Mouse (Mus musculus) heart, adult 18-20 months (tissue): ENCODE results near the gene D730048I06Rik. TPM values are rescaled to one million over a fixed set of nuclear protein-coding genes. Genes with fewer than 3 reads are reported as not detected.
"Not testable (repeated sequence)": the region's sequence is repeated elsewhere in the genome, so short reads cannot be mapped to it uniquely, and the experiment has no call there.

Experiments used
- DNase-seq, 2 experiments: peaks; one replicate each; pipeline ENCODE4 v3.0.0; 2021 to 2022; ENCODE audit warnings: mixed read lengths in 1 of 2
- long read RNA-seq, 2 experiments: library from polyadenylated mRNA; stranded (forward); transcript quantifications; one replicate each; pipeline ENCODE4 v2.0.0; 2021
- total RNA-seq, 2 experiments: library from RNA; stranded (reverse); gene quantifications; 2 replicates each; pipeline ENCODE4 v1.2.3; 2021

Gene D730048I06Rik
- total RNA-seq: not detected
- long read RNA-seq, experiment 1: 0 reads
- long read RNA-seq, experiment 2: 0 reads

DNA sequence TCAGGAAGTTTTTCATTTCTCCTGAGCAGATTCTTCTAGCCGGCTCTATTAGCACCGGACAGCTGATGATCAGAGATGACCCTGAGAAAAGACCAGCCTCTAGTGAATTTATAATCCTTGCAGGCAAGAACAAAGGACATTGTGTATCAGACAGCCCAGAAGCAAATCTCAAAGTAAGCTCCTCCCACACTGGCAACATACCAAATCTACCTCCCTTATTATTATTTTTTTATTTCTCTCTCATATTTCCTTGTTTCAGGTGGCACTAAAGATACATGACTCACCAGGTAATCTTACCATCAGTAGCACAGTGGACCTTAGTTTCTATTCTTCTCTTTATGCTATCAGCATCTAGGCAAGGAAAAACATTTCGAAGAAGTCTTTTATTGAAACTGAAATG, at the start of gene D730048I06Rik, which contains the start of gene Gm27235:
Gene D730048I06Rik, minus strand, starts transcription at position 112 of the 400 bp plus-strand sequence.
Gene Gm27235, minus strand, starts transcription at position 101 of the 400 bp plus-strand sequence.
- no peak for DNase-seq

DNA sequence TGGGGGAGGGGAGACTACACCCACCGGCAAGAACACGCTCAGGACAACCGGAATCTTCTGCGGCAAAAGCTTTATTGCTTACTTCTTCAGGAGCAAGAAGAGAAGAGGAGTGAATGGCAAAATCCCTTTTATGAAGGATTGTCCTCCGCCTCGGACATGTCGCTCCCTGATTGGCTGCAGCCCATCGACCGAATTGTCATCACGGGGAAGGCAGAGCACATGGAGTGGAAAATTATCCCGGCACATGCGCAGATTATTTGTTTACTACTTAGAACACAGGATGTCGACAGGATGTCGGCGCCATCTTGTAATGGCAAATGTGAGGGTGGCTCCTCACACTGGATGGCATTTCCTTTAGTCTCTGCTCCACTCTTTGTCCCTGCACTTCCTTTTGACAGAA, 28.0 kb upstream of the D730048I06Rik start:
- DNase-seq: not testable (repeated sequence)

DNA sequence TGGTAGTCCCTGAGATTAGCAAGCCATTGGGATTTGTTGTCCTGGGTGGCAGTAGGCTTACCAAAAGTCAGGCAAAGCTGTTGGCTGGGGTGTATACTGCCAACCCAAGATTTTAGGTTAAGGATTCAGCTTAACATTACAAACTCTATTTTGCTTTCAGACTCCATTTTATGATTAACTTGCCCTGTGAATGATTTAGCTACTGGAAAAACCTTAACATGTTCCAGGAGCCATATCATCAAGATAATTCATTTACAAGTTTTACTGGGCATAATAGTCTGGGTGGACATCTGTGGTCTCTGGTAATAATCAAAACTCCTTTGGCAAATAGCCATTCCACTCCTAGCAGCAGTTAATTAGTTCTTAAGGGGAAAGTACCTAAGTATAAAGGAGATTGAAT, 8.2 kb upstream of the D730048I06Rik start:
- DNase-seq: no peak

DNA sequence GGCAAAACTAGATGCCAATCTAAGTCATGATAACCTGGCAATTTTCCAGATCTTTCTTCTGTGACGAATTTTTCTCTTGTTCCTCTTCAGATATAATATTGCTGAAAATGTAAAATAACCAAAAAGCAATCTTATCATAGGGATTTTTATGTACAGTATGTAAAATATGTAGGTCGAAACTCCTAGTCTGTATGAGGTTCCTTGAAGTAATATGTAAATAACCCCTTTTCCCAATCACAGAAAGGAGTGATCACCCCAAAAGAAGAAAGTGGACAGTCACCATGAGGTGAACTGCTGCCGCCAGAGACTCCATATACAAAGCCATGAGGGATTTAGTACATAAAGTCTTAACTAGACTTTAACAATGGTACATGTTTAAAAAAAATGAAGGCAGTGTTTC, 11.9 kb downstream of the D730048I06Rik start, which contains the start of gene Gm17727:
Gene Gm17727, minus strand, starts transcription at position 101 of the 400 bp plus-strand sequence.
- DNase-seq: no peak

DNA sequence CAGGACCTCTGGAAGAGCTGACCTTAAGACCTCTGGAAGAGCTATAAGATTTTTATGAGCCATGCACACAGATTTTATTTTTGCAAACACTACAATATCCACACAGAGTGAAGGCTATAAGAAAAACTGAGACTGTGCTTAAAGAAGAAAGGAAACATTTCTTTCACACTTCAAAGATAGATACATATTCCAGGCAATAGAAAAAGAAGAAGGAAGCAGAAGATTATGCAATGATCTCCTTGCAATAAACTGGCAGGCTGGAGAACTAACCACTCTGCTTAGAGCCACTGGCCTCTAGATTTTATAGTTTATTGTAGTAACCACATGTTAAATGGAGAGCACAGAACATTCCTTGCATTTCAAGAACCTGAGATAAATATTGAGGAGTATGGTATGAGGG, 33.1 kb downstream of the D730048I06Rik start:
- no peak for DNase-seq

DNA sequence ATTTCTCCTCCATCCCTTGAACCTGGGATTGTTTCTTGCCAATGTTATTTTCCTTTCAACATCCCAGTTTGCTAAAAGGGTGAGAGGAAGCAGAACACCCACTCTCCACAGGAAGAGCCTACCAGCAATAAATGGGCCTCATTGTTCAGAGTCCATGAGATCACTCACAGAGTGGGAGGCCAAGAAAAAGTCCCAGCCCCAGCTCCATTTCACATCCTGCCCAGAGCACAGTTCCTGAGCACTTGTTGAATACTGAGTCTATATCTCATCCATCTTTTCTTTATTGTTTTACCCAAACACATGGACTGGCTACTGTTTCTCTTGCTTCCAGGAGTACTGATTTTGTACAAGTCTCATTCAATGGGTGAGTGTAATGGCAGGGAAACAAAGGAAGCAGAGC, 49.2 kb downstream of the D730048I06Rik start, which contains the start of gene Gm17677:
Gene Gm17677, plus strand, starts transcription at position 301 of the 400 bp plus-strand sequence.
- DNase-seq: no peak

Other genes with a start within 250 kb of the D730048I06Rik start
- not detected for gene Ddx25, start 231.6 kb downstream of the D730048I06Rik start, total RNA-seq
- gene Pus3, start 231.5 kb downstream of the D730048I06Rik start, total RNA-seq: 1 to 10 TPM; 6.1 to 6.8 TPM
- not detected for gene Pate2, start 219.8 kb downstream of the D730048I06Rik start, total RNA-seq
- 1 to 10 TPM; 1.6 to 2.2 TPM for gene Hyls1, start 219.7 kb downstream of the D730048I06Rik start, total RNA-seq
- gene Pate4, start 178.2 kb downstream of the D730048I06Rik start, total RNA-seq: not detected
- not detected for gene Pate3, start 141.9 kb downstream of the D730048I06Rik start, total RNA-seq
- gene Pate1, start 102.7 kb downstream of the D730048I06Rik start, total RNA-seq: not detected
- gene Gm17677, start 49.1 kb downstream of the D730048I06Rik start, total RNA-seq: not detected
- not detected for gene Gm17727, start 12.0 kb downstream of the D730048I06Rik start, total RNA-seq
- gene Gm27235, start within 50 bp of the D730048I06Rik start, total RNA-seq: not detected
- not detected for gene 9230110F15Rik, start 54.0 kb upstream of the D730048I06Rik start, total RNA-seq
- not detected for gene 9230113P08Rik, start 118.3 kb upstream of the D730048I06Rik start, total RNA-seq